22 mouse cellular contexts compared by ENCODE assay signal in genomic region chr17:16155587-16155986, GRCm38 (mm10).
"Had no signal": no experiment of that assay in that cellular context is flagged by ENCODE, and none has a peak within 500 bp of the region (broad histone marks: within the 10 kb centered on the region; RNA-seq: fewer than 3 reads in every experiment).

No protein-coding gene starts in this region.

- H3K27ac ChIP-seq: lung, embryonic 15.5 days; macrophage; midbrain, embryonic 10.5 days; midbrain, embryonic 12.5 days; neural tube, embryonic 13.5 days; neural tube, embryonic 15.5 days had no signal

- ATAC-seq: liver, postnatal 0 days; lung, postnatal 0 days; midbrain, embryonic 16.5 days had no signal

- DNase-seq: liver, postnatal 0 days; lung, adult 2 months; lung, postnatal 14 days; lung, postnatal 36 days; midbrain, embryonic 14.5 days; retina, postnatal 1 day; right cerebral cortex, adult 18-20 months; right cerebral cortex, postnatal 25 days; right cerebral cortex, postnatal 4 days; spleen, adult 18-20 months; thymus, adult 18-20 months; thymus, postnatal 14 days; thymus, postnatal 36 days had no signal

- H3K4me2 ChIP-seq: lung, embryonic 15.5 days; midbrain, embryonic 12.5 days; neural tube, embryonic 13.5 days; neural tube, embryonic 15.5 days had no signal

- H3K4me3 ChIP-seq: lung, embryonic 15.5 days; megakaryocyte, embryonic 14.5 days; midbrain, embryonic 10.5 days; midbrain, embryonic 12.5 days; neural tube, embryonic 13.5 days; neural tube, embryonic 15.5 days had no signal

- H3K9ac ChIP-seq: liver, postnatal 0 days; lung, embryonic 15.5 days; midbrain, embryonic 12.5 days; neural tube, embryonic 13.5 days; neural tube, embryonic 15.5 days had no signal

- H3K4me1 ChIP-seq: lung, embryonic 15.5 days; megakaryocyte, embryonic 14.5 days; midbrain, embryonic 12.5 days; neural tube, embryonic 13.5 days; neural tube, embryonic 15.5 days had no signal

- H3K27me3 ChIP-seq: lung, embryonic 15.5 days; megakaryocyte, embryonic 14.5 days; midbrain, embryonic 12.5 days; neural tube, embryonic 13.5 days; neural tube, embryonic 15.5 days had no signal

- H3K9me3 ChIP-seq: lung, embryonic 15.5 days; midbrain, embryonic 12.5 days; neural tube, embryonic 13.5 days; neural tube, embryonic 15.5 days had no signal

- H3K36me3 ChIP-seq: lung, embryonic 15.5 days; midbrain, embryonic 10.5 days; midbrain, embryonic 12.5 days; neural tube, embryonic 13.5 days; neural tube, embryonic 15.5 days had no signal
